22 mouse cellular contexts compared by ENCODE assay signal in the genomic region with DNA sequence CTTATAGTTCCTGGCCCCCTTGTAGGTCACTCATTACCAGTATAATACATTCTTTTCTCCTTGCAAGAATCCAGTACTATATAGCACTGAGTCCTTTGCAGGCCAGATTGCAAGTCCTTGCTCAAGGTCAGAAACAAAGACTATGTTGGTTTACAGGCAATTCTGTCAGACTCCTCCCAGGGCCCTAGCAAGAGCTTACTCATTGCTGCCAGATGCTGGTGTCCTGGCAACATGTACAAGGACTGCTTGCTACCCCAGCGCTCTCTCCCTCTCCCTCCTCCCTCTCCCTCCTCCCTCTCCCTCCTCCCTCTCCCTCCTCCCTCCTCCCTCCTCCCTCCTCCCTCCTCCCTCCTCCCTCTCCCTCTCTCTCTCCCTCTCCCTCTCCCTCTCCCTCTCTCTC. TPM values are rescaled to one million over a fixed set of nuclear protein-coding genes. Genes with fewer than 3 reads are reported as not detected.
DNase-seq lines count a peak whose midpoint lies in the region; ATAC-seq and TF ChIP-seq lines count a peak whose summit lies in the region.
"Had no signal": no experiment of that assay in that cellular context is flagged by ENCODE, and none has a peak within 500 bp of the region (broad histone marks: within the 10 kb centered on the region; RNA-seq: fewer than 3 reads in every experiment).

No protein-coding gene starts in this region.

- H3K36me3 ChIP-seq in kidney, embryonic 14.5 days (ENCODE audit: control insufficient read depth, insufficient read depth, low read length), result no peaks in the 10 kb centered on the region
- no peaks in the 10 kb centered on the region for H3K36me3 ChIP-seq in limb, embryonic 14.5 days (ENCODE audit: control insufficient read depth, insufficient read depth, low read length)
- H3K36me3 ChIP-seq: embryonic facial prominence, embryonic 12.5 days; heart, embryonic 15.5 days had no signal

- no peaks in the 10 kb centered on the region for H3K9me3 ChIP-seq in kidney, embryonic 14.5 days (ENCODE audit: control insufficient read depth, low read length)
- H3K9me3 ChIP-seq in limb, embryonic 14.5 days (ENCODE audit: control insufficient read depth, low read length), result no peaks in the 10 kb centered on the region
- H3K9me3 ChIP-seq: embryonic facial prominence, embryonic 12.5 days; heart, embryonic 15.5 days; megakaryocyte, embryonic 14.5 days had no signal

- ATAC-seq in kidney, embryonic 14.5 days (ENCODE audit: low FRiP score, low TSS enrichment), result 0 out of 2 replicates have a peak, but pooled peaks have one; percentile 28
- ATAC-seq in limb, embryonic 14.5 days (ENCODE audit: low FRiP score, low read depth), result no peak; the same call in 1 of the 2 replicates
- ATAC-seq: forebrain, embryonic 14.5 days had no signal

- H3K27ac ChIP-seq in kidney, embryonic 14.5 days (ENCODE audit: low read depth, low read length), result no peak overlapping the region
- H3K27ac ChIP-seq in limb, embryonic 14.5 days (replicated peaks; ENCODE audit: low read depth, low read length), result no peak overlapping the region; the same call in 1 of the 2 replicates
- H3K27ac ChIP-seq: embryonic facial prominence, embryonic 12.5 days; heart, adult 2 months; heart, embryonic 15.5 days; left cerebral cortex, adult 2 months; stomach, postnatal 0 days had no signal

- no peak overlapping the region for H3K9ac ChIP-seq in kidney, embryonic 14.5 days (ENCODE audit: low read depth, low read length)
- H3K9ac ChIP-seq in limb, embryonic 14.5 days (ENCODE audit: low read depth, low read length, severe bottlenecking), result no peak overlapping the region
- H3K9ac ChIP-seq: embryonic facial prominence, embryonic 12.5 days; heart, embryonic 15.5 days had no signal

- no peak overlapping the region for H3K4me2 ChIP-seq in kidney, embryonic 14.5 days (replicated peaks; ENCODE audit: low read depth, low read length)
- no peak overlapping the region for H3K4me2 ChIP-seq in limb, embryonic 14.5 days (replicated peaks; ENCODE audit: low read depth, low read length, severe bottlenecking)
- H3K4me2 ChIP-seq: embryonic facial prominence, embryonic 12.5 days; heart, embryonic 15.5 days had no signal

- DNase-seq in kidney, adult 11 months, result no peak
- peak; percentile 68 for DNase-seq in NIH3T3 (ENCODE audit: low read depth)
- peak; percentile 4 for DNase-seq in adrenal gland, postnatal 14 days
- peak; percentile 50 for DNase-seq in limb, embryonic 14.5 days (ENCODE audit: low spot score)
- no peak for DNase-seq in layer of hippocampus, postnatal 36 days
- no peak for DNase-seq in gastrocnemius, postnatal 25 days
- DNase-seq: cerebellum, adult 9-11 months; gastrocnemius, postnatal 14 days; heart, adult 2 months; kidney, adult 8-10 months; kidney, postnatal 36 days; lung, adult 18-20 months; lung, postnatal 14 days; midbrain, embryonic 14.5 days; right cerebral cortex, postnatal 4 days had no signal

- WGBS in kidney, embryonic 14.5 days, result 56% methylated on average over 1 of the region's 1 CpGs
- WGBS in limb, embryonic 14.5 days, result 80% methylated on average over 1 of the region's 1 CpGs

- TF ChIP-seq POLR2A in limb, embryonic 14.5 days (IDR thresholded peaks at IDR 0.05; ENCODE audit: borderline replicate concordance, extremely low read depth, insufficient read depth, insufficient read length), result no peak

- no peaks in the 10 kb centered on the region for H3K4me1 ChIP-seq in kidney, embryonic 14.5 days (ENCODE audit: control insufficient read depth, insufficient read depth, low read length)
- H3K4me1 ChIP-seq in limb, embryonic 14.5 days (ENCODE audit: control insufficient read depth, insufficient read depth, low read length), result no peaks in the 10 kb centered on the region; the same call in 1 of the 2 replicates
- H3K4me1 ChIP-seq: embryonic facial prominence, embryonic 12.5 days; heart, embryonic 15.5 days; megakaryocyte, embryonic 14.5 days had no signal

- H3K27me3 ChIP-seq in kidney, embryonic 14.5 days (ENCODE audit: control insufficient read depth, insufficient read depth, low read length), result no peaks in the 10 kb centered on the region
- no peaks in the 10 kb centered on the region for H3K27me3 ChIP-seq in limb, embryonic 14.5 days (ENCODE audit: control insufficient read depth, insufficient read depth, low read length)
- H3K27me3 ChIP-seq: embryonic facial prominence, embryonic 12.5 days; heart, embryonic 15.5 days had no signal

- no peak overlapping the region for H3K4me3 ChIP-seq in kidney, embryonic 14.5 days (ENCODE audit: low read length)
- no peak overlapping the region for H3K4me3 ChIP-seq in limb, embryonic 14.5 days (replicated peaks; ENCODE audit: low read length)
- H3K4me3 ChIP-seq: embryonic facial prominence, embryonic 12.5 days; heart, adult 2 months; heart, embryonic 15.5 days; left cerebral cortex, adult 2 months; megakaryocyte, embryonic 14.5 days had no signal

RNA-seq across cellular contexts. Expression of a gene that starts 56.0 kb away (rescaled TPM):
- polyA plus RNA-seq in kidney, embryonic 14.5 days (2014; fragmentation: Nextera tagmentation; extraction: Ambion mirVana), result 6.5 and 10.1 TPM in 2 replicates
- 9.8 and 11.9 TPM in 2 replicates for total RNA-seq in adrenal gland, postnatal 14 days (2021)
- 11.7 and 13.6 TPM in 2 replicates for polyA plus RNA-seq in limb, embryonic 14.5 days (2012; rRNA removed)
- 10.4 and 11.0 TPM in 2 replicates for polyA plus RNA-seq in limb, embryonic 14.5 days (2014; fragmentation: Nextera tagmentation; extraction: Ambion mirVana)
- total RNA-seq in layer of hippocampus, postnatal 36 days (2021), result 1 to 10 TPM; 7.7 to 9.9 TPM
- total RNA-seq in gastrocnemius, postnatal 25 days (2021), result 1 to 10 TPM; 2.7 to 3.2 TPM

RNA-seq across cellular contexts. Expression of a gene that starts 56.3 kb away (rescaled TPM):
- 22.7 and 24.7 TPM in 2 replicates for polyA plus RNA-seq in kidney, embryonic 14.5 days (2014; fragmentation: Nextera tagmentation; extraction: Ambion mirVana)
- 22.4 and 25.6 TPM in 2 replicates for total RNA-seq in adrenal gland, postnatal 14 days (2021)
- polyA plus RNA-seq in limb, embryonic 14.5 days (2012; rRNA removed), result 23.9 and 36.2 TPM in 2 replicates
- 15.1 and 17.4 TPM in 2 replicates for polyA plus RNA-seq in limb, embryonic 14.5 days (2014; fragmentation: Nextera tagmentation; extraction: Ambion mirVana)
- 10 to 100 TPM; 25.2 to 28.3 TPM for total RNA-seq in layer of hippocampus, postnatal 36 days (2021)
- 1 to 10 TPM; 6.0 to 6.8 TPM for total RNA-seq in gastrocnemius, postnatal 25 days (2021)

Comparison
In these comparisons a context has a peak if more than half of its experiments do, and no peak if none do; other contexts are left out.
1. DNase-seq: peak in NIH3T3 (single experiment), adrenal gland, postnatal 14 days (single experiment) and limb, embryonic 14.5 days (single experiment); none in kidney, adult 11 months (single experiment), layer of hippocampus, postnatal 36 days (0 of 2) and gastrocnemius, postnatal 25 days (single experiment).